Mouse (Mus musculus) monocyte, adult 5-6 weeks (primary cell): ENCODE measurements around the gene Pacs2. TPM values are rescaled to one million over a fixed set of nuclear protein-coding genes. Genes with fewer than 3 reads are reported as not detected.

ENCODE experiments used
- ATAC-seq: fragments of 153-309, 156-312 bp; replicated peaks from 2 replicates; pipeline ENCODE4 v1.8.0; 2017; ENCODE audit warnings: mild to moderate bottlenecking; ENCODE audit not compliant: low TSS enrichment, insufficient number of reproducible peaks, severe bottlenecking, poor library complexity, low FRiP score
- total RNA-seq: library from RNA; stranded (forward); fragments of 200-1000, 200-491, 200-594 nt; gene quantifications from 3 replicates; pipeline ENCODE4 v1.2.3, GENCODE M21; 2017

The Pacs2 gene
- total RNA-seq, 1 experiment from 2014 or later = 20.5 TPM

GRCm38 (mm10) chr12:113032296-113033250, 18.3 kb downstream of the Pacs2 start:
- ATAC-seq = no peak

GRCm38 (mm10) chr12:113035093-113035492, 20.8 kb downstream of the Pacs2 start:
- no peak for ATAC-seq

GRCm38 (mm10) chr12:113036996-113037395, 22.7 kb downstream of the Pacs2 start:
- ATAC-seq = no peak

- ATAC-seq = no peak
Observed at GRCm38 (mm10) chr12:113038414-113038813, 24.1 kb downstream of the Pacs2 start.

- no peak for ATAC-seq
Observed at GRCm38 (mm10) chr12:113041481-113042439, 27.5 kb downstream of the Pacs2 start.

GRCm38 (mm10) chr12:113042543-113042942, 28.2 kb downstream of the Pacs2 start:
- ATAC-seq = no peak; the same call in 1 of the 2 replicates

GRCm38 (mm10) chr12:113044916-113045677, 30.8 kb downstream of the Pacs2 start:
- no peak for ATAC-seq

GRCm38 (mm10) chr12:113046861-113047260, 32.6 kb downstream of the Pacs2 start:
- ATAC-seq = no peak

GRCm38 (mm10) chr12:113048103-113048502, 33.8 kb downstream of the Pacs2 start:
- ATAC-seq = no peak

GRCm38 (mm10) chr12:113049836-113050235, 35.5 kb downstream of the Pacs2 start:
- ATAC-seq = no peak

- ATAC-seq = no peak
Observed at GRCm38 (mm10) chr12:113050671-113051070, 36.4 kb downstream of the Pacs2 start.

GRCm38 (mm10) chr12:113051628-113052403, 37.5 kb downstream of the Pacs2 start:
- no peak for ATAC-seq

GRCm38 (mm10) chr12:113056089-113056488, 41.8 kb downstream of the Pacs2 start:
- no peak for ATAC-seq

GRCm38 (mm10) chr12:113060178-113060577, 45.9 kb downstream of the Pacs2 start:
- ATAC-seq = no peak

GRCm38 (mm10) chr12:113061606-113062005, 47.3 kb downstream of the Pacs2 start:
- no peak for ATAC-seq

- ATAC-seq = no peak
Observed at GRCm38 (mm10) chr12:113062201-113062600, 47.9 kb downstream of the Pacs2 start.

GRCm38 (mm10) chr12:113063700-113064099, 49.4 kb downstream of the Pacs2 start:
- ATAC-seq = no peak

GRCm38 (mm10) chr12:113068002-113068401, 53.7 kb downstream of the Pacs2 start:
- no peak for ATAC-seq
